Mouse (Mus musculus) mesoderm, embryonic 11.5 days (tissue): Measurements from ENCODE around the gene Gabrb2.

Source experiments
- DNase-seq: peaks from one replicate; pipeline ENCODE4 v3.0.0-alpha.2; 2012; ENCODE audit warnings: low read depth, low spot score

Gene Gabrb2

GRCm38 (mm10) chr11:42418996-42419782, at the start of gene Gabrb2:
Gabrb2 (plus strand) TSS chr11:42419757.
- no peak for DNase-seq

GRCm38 (mm10) chr11:42378983-42379382, 40.6 kb upstream of the Gabrb2 start:
- DNase-seq, result no peak

GRCm38 (mm10) chr11:42386486-42386885, 33.1 kb upstream of the Gabrb2 start:
- no peak for DNase-seq

- DNase-seq, result no peak
Observed at GRCm38 (mm10) chr11:42390682-42391290, 28.8 kb upstream of the Gabrb2 start.

GRCm38 (mm10) chr11:42393451-42393850, 26.1 kb upstream of the Gabrb2 start:
- DNase-seq, result no peak

- peak; percentile 58 for DNase-seq
Observed at GRCm38 (mm10) chr11:42419791-42420633, 455 bp downstream of the Gabrb2 start.

- peak; percentile 75 for DNase-seq
Observed at GRCm38 (mm10) chr11:42420634-42421470, 1.3 kb downstream of the Gabrb2 start.

GRCm38 (mm10) chr11:42423231-42423630, 3.7 kb downstream of the Gabrb2 start:
- DNase-seq, result peak; percentile 65

- DNase-seq, result no peak
Observed at GRCm38 (mm10) chr11:42431495-42431894, 11.9 kb downstream of the Gabrb2 start.

GRCm38 (mm10) chr11:42438978-42439377, 19.4 kb downstream of the Gabrb2 start:
- no peak for DNase-seq

- no peak for DNase-seq
Observed at GRCm38 (mm10) chr11:42443641-42444040, 24.1 kb downstream of the Gabrb2 start.

GRCm38 (mm10) chr11:42448929-42449328, 29.4 kb downstream of the Gabrb2 start:
- DNase-seq, result no peak

GRCm38 (mm10) chr11:42464136-42464535, 44.6 kb downstream of the Gabrb2 start:
- no peak for DNase-seq

- DNase-seq, result no peak
Observed at GRCm38 (mm10) chr11:42468381-42468780, 48.8 kb downstream of the Gabrb2 start.

- DNase-seq, result no peak
Observed at GRCm38 (mm10) chr11:42474523-42474922, 55.0 kb downstream of the Gabrb2 start.

GRCm38 (mm10) chr11:42487625-42488024, 68.1 kb downstream of the Gabrb2 start:
- peak; percentile 2 for DNase-seq

GRCm38 (mm10) chr11:42501166-42501565, 81.6 kb downstream of the Gabrb2 start:
- no peak for DNase-seq

GRCm38 (mm10) chr11:42505436-42505835, 85.9 kb downstream of the Gabrb2 start:
- no peak for DNase-seq

- DNase-seq, result no peak
Observed at GRCm38 (mm10) chr11:42505911-42506310, 86.4 kb downstream of the Gabrb2 start.

GRCm38 (mm10) chr11:42521960-42522359, 102.4 kb downstream of the Gabrb2 start:
- DNase-seq, result no peak

GRCm38 (mm10) chr11:42528226-42528881, 108.8 kb downstream of the Gabrb2 start:
- no peak for DNase-seq
